In the genomic region with DNA sequence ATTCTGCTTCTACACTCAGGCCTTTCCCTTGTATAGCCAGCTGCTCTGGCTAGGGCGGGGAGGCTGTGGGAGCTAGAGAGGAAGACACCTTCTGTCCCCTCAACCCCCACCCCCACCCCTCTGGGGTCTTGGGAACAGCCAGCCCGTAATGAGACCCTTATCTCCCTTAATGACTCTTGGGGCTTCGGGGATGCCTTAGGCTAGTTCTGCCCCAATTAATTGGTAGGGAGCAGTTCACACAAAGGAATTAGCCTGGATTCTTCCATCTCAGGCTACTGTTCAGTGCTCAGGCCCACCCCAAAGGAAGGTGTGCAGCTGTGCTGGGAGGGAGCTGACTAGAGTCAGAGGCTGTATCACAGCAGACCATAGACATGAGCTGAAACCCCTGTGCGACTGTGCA, we compare ENCODE assay signal across 31 mouse cellular contexts. TPM values are rescaled to one million over a fixed set of nuclear protein-coding genes. Genes with fewer than 3 reads are reported as not detected.
DNase-seq lines count a peak whose midpoint lies in the region; ATAC-seq lines count a peak whose summit lies in the region.
"Had no signal": no experiment of that assay in that cellular context is flagged by ENCODE, and none has a peak within 500 bp of the region (broad histone marks: within the 10 kb centered on the region; RNA-seq: fewer than 3 reads in every experiment).

No protein-coding gene starts in this region.

- ATAC-seq in forebrain, embryonic 11.5 days (replicated peaks; ENCODE audit: low FRiP score) = peak; percentile 70
- ATAC-seq in forebrain, embryonic 15.5 days (replicated peaks) = no peak
- ATAC-seq in midbrain, embryonic 13.5 days = peak; percentile 68
- no peak; the same call in 1 of the 2 replicates for ATAC-seq in midbrain, embryonic 16.5 days
- peak; percentile 63 for ATAC-seq in hindbrain, embryonic 14.5 days (ENCODE audit: low FRiP score)
- ATAC-seq: activated CD4-positive, CD25-positive, alpha-beta regulatory T cell, adult 4 months; intestine, embryonic 16.5 days had no signal

- no peak overlapping the region for H3K4me3 ChIP-seq in forebrain, embryonic 11.5 days (ENCODE audit: low read depth, low read length)
- no peak overlapping the region for H3K4me3 ChIP-seq in forebrain, embryonic 15.5 days
- H3K4me3 ChIP-seq in midbrain, embryonic 13.5 days (replicated peaks) = no peak overlapping the region
- no peak overlapping the region for H3K4me3 ChIP-seq in midbrain, embryonic 16.5 days (ENCODE audit: low read depth, low read length)
- H3K4me3 ChIP-seq in hindbrain, embryonic 14.5 days (replicated peaks; ENCODE audit: low read length) = no peak overlapping the region
- H3K4me3 ChIP-seq: embryonic facial prominence, embryonic 15.5 days; forebrain, embryonic 10.5 days; heart, adult 2 months; left cerebral cortex, adult 2 months; megakaryocyte, embryonic 14.5 days; myocyte had no signal

- H3K36me3 ChIP-seq in forebrain, embryonic 11.5 days (ENCODE audit: control insufficient read depth, insufficient read depth, low read length) = no peaks in the 10 kb centered on the region
- H3K36me3 ChIP-seq in forebrain, embryonic 15.5 days = no peaks in the 10 kb centered on the region
- H3K36me3 ChIP-seq in midbrain, embryonic 13.5 days = no peaks in the 10 kb centered on the region
- no peaks in the 10 kb centered on the region for H3K36me3 ChIP-seq in midbrain, embryonic 16.5 days (ENCODE audit: control insufficient read depth, insufficient read depth, low read length)
- no peaks in the 10 kb centered on the region for H3K36me3 ChIP-seq in hindbrain, embryonic 14.5 days (replicated peaks; ENCODE audit: control insufficient read depth, insufficient read depth)
- H3K36me3 ChIP-seq: embryonic facial prominence, embryonic 15.5 days; forebrain, embryonic 10.5 days; G1E had no signal

- H3K4me1 ChIP-seq in forebrain, embryonic 11.5 days (replicated peaks; ENCODE audit: control insufficient read depth, insufficient read depth, low read length) = peaks cover 5% of the 10 kb centered on the region; the same call in 1 of the 2 replicates
- peaks cover 10% of the 10 kb centered on the region for H3K4me1 ChIP-seq in forebrain, embryonic 15.5 days
- H3K4me1 ChIP-seq in midbrain, embryonic 13.5 days (replicated peaks) = peaks cover 11% of the 10 kb centered on the region
- peaks cover 2% of the 10 kb centered on the region for H3K4me1 ChIP-seq in midbrain, embryonic 16.5 days (ENCODE audit: control insufficient read depth, insufficient read depth, low read length)
- peaks cover 7% of the 10 kb centered on the region; the same call in 1 of the 2 replicates for H3K4me1 ChIP-seq in hindbrain, embryonic 14.5 days (replicated peaks; ENCODE audit: control insufficient read depth, insufficient read depth, low read length)

- no peak overlapping the region for H3K9ac ChIP-seq in forebrain, embryonic 11.5 days (ENCODE audit: low read length)
- H3K9ac ChIP-seq in forebrain, embryonic 15.5 days (replicated peaks) = no peak overlapping the region
- no peak overlapping the region for H3K9ac ChIP-seq in midbrain, embryonic 13.5 days (replicated peaks)
- no peak overlapping the region for H3K9ac ChIP-seq in midbrain, embryonic 16.5 days (ENCODE audit: low read depth, low read length)
- no peak overlapping the region for H3K9ac ChIP-seq in hindbrain, embryonic 14.5 days
- H3K9ac ChIP-seq: embryonic facial prominence, embryonic 15.5 days had no signal

- WGBS in forebrain, embryonic 11.5 days = 37% methylated on average over 4 of the region's 4 CpGs
- WGBS in forebrain, embryonic 15.5 days = 21% methylated on average over 4 of the region's 4 CpGs
- WGBS in midbrain, embryonic 13.5 days = 44% methylated on average over 4 of the region's 4 CpGs
- 25% methylated on average over 4 of the region's 4 CpGs for WGBS in midbrain, embryonic 16.5 days
- WGBS in hindbrain, embryonic 14.5 days = 54% methylated on average over 4 of the region's 4 CpGs

- H3K27me3 ChIP-seq in forebrain, embryonic 11.5 days (ENCODE audit: control insufficient read depth, insufficient read depth, low read length) = no peaks in the 10 kb centered on the region
- H3K27me3 ChIP-seq in forebrain, embryonic 15.5 days = no peaks in the 10 kb centered on the region
- no peaks in the 10 kb centered on the region for H3K27me3 ChIP-seq in midbrain, embryonic 13.5 days
- no peaks in the 10 kb centered on the region for H3K27me3 ChIP-seq in midbrain, embryonic 16.5 days (ENCODE audit: control insufficient read depth, insufficient read depth, low read depth, low read length)
- H3K27me3 ChIP-seq in hindbrain, embryonic 14.5 days (ENCODE audit: control insufficient read depth, insufficient read depth, low read length) = no peaks in the 10 kb centered on the region
- H3K27me3 ChIP-seq: embryonic facial prominence, embryonic 15.5 days had no signal

- no peaks in the 10 kb centered on the region for H3K9me3 ChIP-seq in forebrain, embryonic 11.5 days (ENCODE audit: control insufficient read depth, low read length)
- H3K9me3 ChIP-seq in forebrain, embryonic 15.5 days = no peaks in the 10 kb centered on the region
- H3K9me3 ChIP-seq in midbrain, embryonic 13.5 days = no peaks in the 10 kb centered on the region
- H3K9me3 ChIP-seq in midbrain, embryonic 16.5 days (replicated peaks; ENCODE audit: control insufficient read depth, low read length, poor library complexity, severe bottlenecking) = no peaks in the 10 kb centered on the region
- no peaks in the 10 kb centered on the region for H3K9me3 ChIP-seq in hindbrain, embryonic 14.5 days (ENCODE audit: control insufficient read depth, low read length)
- H3K9me3 ChIP-seq: embryonic facial prominence, embryonic 15.5 days; forebrain, embryonic 10.5 days; megakaryocyte, embryonic 14.5 days had no signal

- H3K4me2 ChIP-seq in forebrain, embryonic 11.5 days (ENCODE audit: low read depth, low read length, severe bottlenecking) = no peak overlapping the region
- H3K4me2 ChIP-seq in forebrain, embryonic 15.5 days (replicated peaks) = no peak overlapping the region
- no peak overlapping the region for H3K4me2 ChIP-seq in midbrain, embryonic 13.5 days (replicated peaks)
- H3K4me2 ChIP-seq in midbrain, embryonic 16.5 days (ENCODE audit: low read length) = no peak overlapping the region
- H3K4me2 ChIP-seq in hindbrain, embryonic 14.5 days (replicated peaks) = no peak overlapping the region
- H3K4me2 ChIP-seq: embryonic facial prominence, embryonic 15.5 days; liver, embryonic 11.5 days had no signal

- DNase-seq in forebrain, embryonic 11.5 days (ENCODE audit: low spot score) = peak; percentile 68
- DNase-seq in hindbrain, embryonic 14.5 days (ENCODE audit: low spot score) = no peak
- peak; percentile 87 for DNase-seq in retina, postnatal 1 day
- no peak for DNase-seq in thymus, adult 18-20 months
- no peak for DNase-seq in thymus, postnatal 10 days (ENCODE audit: low spot score in 2 of 2)
- DNase-seq: adrenal gland, postnatal 25 days; cerebellum, adult 18-20 months; gastrocnemius, postnatal 14 days; heart, adult 2 months; heart, postnatal 4 days; kidney, postnatal 36 days; layer of hippocampus, adult 9-11 months; lung, adult 18-20 months; lung, postnatal 14 days had no signal

- no peak overlapping the region for H3K27ac ChIP-seq in forebrain, embryonic 11.5 days (ENCODE audit: low read depth, low read length)
- no peak overlapping the region for H3K27ac ChIP-seq in forebrain, embryonic 15.5 days (replicated peaks)
- H3K27ac ChIP-seq in midbrain, embryonic 13.5 days = peak overlapping the region; percentile 25; the same call in 1 of the 2 replicates
- no peak overlapping the region for H3K27ac ChIP-seq in midbrain, embryonic 16.5 days (ENCODE audit: low read length)
- H3K27ac ChIP-seq in hindbrain, embryonic 14.5 days = no peak overlapping the region
- H3K27ac ChIP-seq: embryonic facial prominence, embryonic 15.5 days; forebrain, embryonic 10.5 days; heart, adult 2 months; left cerebral cortex, adult 2 months had no signal

RNA-seq across cellular contexts. Expression of a gene that starts 4.5 kb away (rescaled TPM):
- polyA plus RNA-seq in forebrain, embryonic 11.5 days (2014; fragmentation: Nextera tagmentation; extraction: Ambion mirVana) = 1.4 and 1.5 TPM in 2 replicates
- 4.4 and 4.8 TPM in 2 replicates for polyA plus RNA-seq in forebrain, embryonic 15.5 days (2015; fragmentation: Nextera tagmentation; extraction: Ambion mirVana)
- 5.0 and 5.3 TPM in 2 replicates for polyA plus RNA-seq in midbrain, embryonic 13.5 days (2015; fragmentation: Nextera tagmentation; extraction: Ambion mirVana)
- polyA plus RNA-seq in midbrain, embryonic 16.5 days (2015; fragmentation: Nextera tagmentation; extraction: Ambion mirVana) = 16.8 and 23.9 TPM in 2 replicates
- 11.9 and 17.4 TPM in 2 replicates for polyA plus RNA-seq in hindbrain, embryonic 14.5 days (2014; fragmentation: Nextera tagmentation; extraction: Ambion mirVana)
- polyA plus RNA-seq: activated CD4-positive, CD25-positive, alpha-beta regulatory T cell, adult 4 months; G1E had no signal

RNA-seq across cellular contexts. Expression of a gene that starts 23.0 kb away (rescaled TPM):
- 0.15 and 0.20 TPM in 2 replicates for polyA plus RNA-seq in forebrain, embryonic 11.5 days (2014; fragmentation: Nextera tagmentation; extraction: Ambion mirVana)
- polyA plus RNA-seq in forebrain, embryonic 15.5 days (2015; fragmentation: Nextera tagmentation; extraction: Ambion mirVana) = 0.10 and 0.18 TPM in 2 replicates
- polyA plus RNA-seq in midbrain, embryonic 13.5 days (2015; fragmentation: Nextera tagmentation; extraction: Ambion mirVana) = 0.19 and 0.41 TPM in 2 replicates
- 0.32 and 0.65 TPM in 2 replicates for polyA plus RNA-seq in midbrain, embryonic 16.5 days (2015; fragmentation: Nextera tagmentation; extraction: Ambion mirVana)
- 0.23 and 0.35 TPM in 2 replicates for polyA plus RNA-seq in hindbrain, embryonic 14.5 days (2014; fragmentation: Nextera tagmentation; extraction: Ambion mirVana)
- polyA plus RNA-seq: activated CD4-positive, CD25-positive, alpha-beta regulatory T cell, adult 4 months; G1E; heart, adult 2 months; heart, embryonic 14.5 days; intestine, embryonic 16.5 days; kidney, embryonic 14.5 days; limb, embryonic 11.5 days; liver, embryonic 11.5 days; myocyte; small intestine, adult 2 months had no signal

RNA-seq across cellular contexts. Expression of a gene that starts 57.7 kb away (rescaled TPM):
- polyA plus RNA-seq in forebrain, embryonic 11.5 days (2014; fragmentation: Nextera tagmentation; extraction: Ambion mirVana) = not detected in 2 replicates
- not detected in 2 replicates for polyA plus RNA-seq in forebrain, embryonic 15.5 days (2015; fragmentation: Nextera tagmentation; extraction: Ambion mirVana)
- not detected in 2 replicates for polyA plus RNA-seq in midbrain, embryonic 13.5 days (2015; fragmentation: Nextera tagmentation; extraction: Ambion mirVana)
- polyA plus RNA-seq in midbrain, embryonic 16.5 days (2015; fragmentation: Nextera tagmentation; extraction: Ambion mirVana) = not detected in 2 replicates
- polyA plus RNA-seq in hindbrain, embryonic 14.5 days (2014; fragmentation: Nextera tagmentation; extraction: Ambion mirVana) = not detected in 2 replicates
- polyA plus RNA-seq: activated CD4-positive, CD25-positive, alpha-beta regulatory T cell, adult 4 months; forebrain, embryonic 10.5 days; G1E; heart, adult 2 months; heart, embryonic 14.5 days; kidney, embryonic 14.5 days; liver, embryonic 11.5 days; myocyte; small intestine, adult 2 months; testis, adult 2 months had no signal

Comparison
In these comparisons a context has a peak if more than half of its experiments do, and no peak if none do; other contexts are left out.
1. ATAC-seq: peak in forebrain, embryonic 11.5 days (single experiment), midbrain, embryonic 13.5 days (single experiment) and hindbrain, embryonic 14.5 days (single experiment); none in forebrain, embryonic 15.5 days (single experiment) and midbrain, embryonic 16.5 days (single experiment).
2. DNase-seq: peak in forebrain, embryonic 11.5 days (single experiment) and retina, postnatal 1 day (single experiment); none in hindbrain, embryonic 14.5 days (single experiment), thymus, adult 18-20 months (0 of 2) and thymus, postnatal 10 days (0 of 2).